Mouse (Mus musculus): ENCODE data around the gene Mfge8.

- TF ChIP-seq CTCF (IDR thresholded peaks at IDR 0.05; ENCODE audit: borderline replicate concordance, insufficient read depth, low read depth, low read length) (no peak), POLR2A (IDR thresholded peaks at IDR 0.05; ENCODE audit: borderline replicate concordance, insufficient read depth, low read length) (no peak)
Measured at GRCm38 (mm10) chr7:79167006-79167562, 18.2 kb upstream of the Mfge8 start.
